Mouse (Mus musculus) midbrain, embryonic 11.5 days (tissue): ENCODE measurements around the gene Fndc11. TPM values are rescaled to one million over a fixed set of nuclear protein-coding genes. Genes with fewer than 3 reads are reported as not detected.

Source experiments
- ATAC-seq: fragments of 200-750 bp; cut with Nextera tagmentation; 2 replicates; pipeline ENCODE4 v1.8.0; 2017; ENCODE audit warnings: moderate TSS enrichment, moderate library complexity; ENCODE audit not compliant: low FRiP score
- DNase-seq: peaks from one replicate; pipeline ENCODE4 v3.0.0; 2015; ENCODE audit warnings: low spot score; ENCODE audit errors: missing footprints
- H3K27ac ChIP-seq: fragments of 300-500 bp; sonication (generic); 2 replicates; pipeline ENCODE4 v1.5.1; 2014; ENCODE audit warnings: low read depth, low read length
- H3K27me3 ChIP-seq: fragments of 300-500 bp; sonication (generic); 2 replicates; pipeline ENCODE4 v1.6.1; 2014; ENCODE audit warnings: mild to moderate bottlenecking, low read length, moderate library complexity, mixed read lengths; ENCODE audit not compliant: control insufficient read depth, insufficient read depth
- H3K36me3 ChIP-seq: fragments of 300-500 bp; sonication (generic); 2 replicates; pipeline ENCODE4 v1.6.1; 2014; ENCODE audit warnings: mild to moderate bottlenecking, low read length, moderate library complexity, mixed read lengths; ENCODE audit not compliant: control insufficient read depth, insufficient read depth
- H3K4me1 ChIP-seq: fragments of 300-500 bp; sonication (generic); 2 replicates; pipeline ENCODE4 v1.6.1; 2014; ENCODE audit warnings: low read length; ENCODE audit not compliant: control insufficient read depth, insufficient read depth
- H3K4me2 ChIP-seq: fragments of 300-500 bp; sonication (generic); 2 replicates; pipeline ENCODE4 v1.6.1; 2014; ENCODE audit warnings: mild to moderate bottlenecking, moderate library complexity
- H3K4me3 ChIP-seq: fragments of 300-500 bp; sonication (generic); 2 replicates; pipeline ENCODE4 v1.5.1; 2014; ENCODE audit warnings: low read depth, low read length
- H3K9ac ChIP-seq: fragments of 300-500 bp; sonication (generic); 2 replicates; pipeline ENCODE4 v1.6.1; 2014; ENCODE audit warnings: low read length
- H3K9me3 ChIP-seq: fragments of 300-500 bp; sonication (generic); 2 replicates; pipeline ENCODE4 v1.6.1; 2016; ENCODE audit warnings: low read length; ENCODE audit not compliant: control insufficient read depth
- WGBS: fragments of 180-500 bp; shearing (Covaris S2); extraction: QIAGEN DNeasy Blood & Tissue Kit; methylation state at CpG from one replicate; pipeline ENCODE4 v1.1.7; 2014; 5-methylcytosine and 5-hydroxymethylcytosine counted together
- polyA plus RNA-seq: library from polyadenylated mRNA; unstranded; fragments of >200 nt; fragmentation: Nextera tagmentation; extraction: Ambion mirVana; gene quantifications from 2 replicates; pipeline ENCODE4 v1.2.1, GENCODE M21; 2014

Fndc11 gene
- polyA plus RNA-seq, result 0.15 TPM in 2 replicates

GRCm38 (mm10) chr2:181219538-181220216 is at the start of gene Fndc11:
TSS of gene Fndc11 (plus strand) at chr2:181220013.
- Histone ChIP-seq H3K27me3 (no peaks in the 10 kb centered on the region), H3K9me3 (no peaks in the 10 kb centered on the region), H3K9ac (peak within 1 kb of the TSS; percentile 28; the same call in 1 of the 2 replicates), H3K4me1 (peaks cover 9% of the 10 kb centered on the region), H3K4me3 (peak within 1 kb of the TSS; percentile 30), H3K4me2 (peak within 1 kb of the TSS; percentile 51), H3K36me3 (no peaks in the 10 kb centered on the region), H3K27ac (no peak within 1 kb of the TSS)
- peak; percentile 93 for DNase-seq
- peak; percentile 90 for ATAC-seq
- WGBS, result 7% methylated on average over 25 of the region's 25 CpGs

GRCm38 (mm10) chr2:181174646-181175045 is 45.2 kb upstream of the Fndc11 start:
- no peaks in the 10 kb centered on the region for H3K4me1 ChIP-seq
- 85% methylated on average over 3 of the region's 3 CpGs for WGBS
- H3K4me3 ChIP-seq, result no peak overlapping the region
- no peaks in the 10 kb centered on the region for H3K27me3 ChIP-seq
- H3K4me2 ChIP-seq, result no peak overlapping the region
- H3K27ac ChIP-seq, result no peak overlapping the region
- ATAC-seq (no peak), DNase-seq (no peak)
- H3K36me3 ChIP-seq, result no peaks in the 10 kb centered on the region
- H3K9me3 ChIP-seq, result no peaks in the 10 kb centered on the region; the same call in 1 of the 2 replicates
- no peak overlapping the region for H3K9ac ChIP-seq

GRCm38 (mm10) chr2:181178015-181178414 is 41.8 kb upstream of the Fndc11 start:
- 79% methylated on average over 3 of the region's 3 CpGs for WGBS
- no peak overlapping the region for H3K4me2 ChIP-seq
- no peak for DNase-seq
- no peak for ATAC-seq
- no peak overlapping the region for H3K9ac ChIP-seq
- H3K27me3 ChIP-seq, result no peaks in the 10 kb centered on the region
- H3K27ac ChIP-seq, result no peak overlapping the region
- H3K9me3 ChIP-seq, result no peaks in the 10 kb centered on the region
- no peak overlapping the region for H3K4me3 ChIP-seq
- no peaks in the 10 kb centered on the region for H3K4me1 ChIP-seq
- H3K36me3 ChIP-seq, result no peaks in the 10 kb centered on the region

- H3K4me1 ChIP-seq, result no peaks in the 10 kb centered on the region
- H3K36me3 ChIP-seq, result no peaks in the 10 kb centered on the region
- no peak for DNase-seq
- H3K9ac ChIP-seq, result no peak overlapping the region
- 87% methylated on average over 5 of the region's 5 CpGs for WGBS
- H3K27ac ChIP-seq, result no peak overlapping the region
- no peak overlapping the region for H3K4me2 ChIP-seq
- no peaks in the 10 kb centered on the region for H3K9me3 ChIP-seq
- no peaks in the 10 kb centered on the region for H3K27me3 ChIP-seq
- no peak for ATAC-seq
- H3K4me3 ChIP-seq, result no peak overlapping the region
Observed at GRCm38 (mm10) chr2:181178471-181178870, 41.3 kb upstream of the Fndc11 start.

- 84% methylated on average over 6 of the region's 6 CpGs for WGBS
- Histone ChIP-seq H3K9me3 (no peaks in the 10 kb centered on the region), H3K4me2 (no peak overlapping the region), H3K4me3 (no peak overlapping the region), H3K27me3 (no peaks in the 10 kb centered on the region), H3K9ac (no peak overlapping the region), H3K36me3 (no peaks in the 10 kb centered on the region), H3K4me1 (no peaks in the 10 kb centered on the region), H3K27ac (no peak overlapping the region)
- no peak for DNase-seq
- ATAC-seq, result no peak
Observed at GRCm38 (mm10) chr2:181180898-181181297, 38.9 kb upstream of the Fndc11 start.

- H3K27ac ChIP-seq, result peak overlapping the region; percentile 96
- peak overlapping the region; percentile 75 for H3K4me2 ChIP-seq
- no peaks in the 10 kb centered on the region for H3K9me3 ChIP-seq
- WGBS, result under 1% methylated on average over 14 of the region's 14 CpGs
- no peaks in the 10 kb centered on the region for H3K27me3 ChIP-seq
- H3K4me3 ChIP-seq, result peak overlapping the region; percentile 66
- H3K9ac ChIP-seq, result peak overlapping the region; percentile 97
- no peaks in the 10 kb centered on the region; the same call in 1 of the 2 replicates for H3K36me3 ChIP-seq
- peaks cover 6% of the 10 kb centered on the region for H3K4me1 ChIP-seq
- ATAC-seq (peak; percentile 87), DNase-seq (no peak)
Observed at GRCm38 (mm10) chr2:181186635-181187034, 33.2 kb upstream of the Fndc11 start.

- peak within 1 kb of the TSS; percentile 96 for H3K27ac ChIP-seq
- under 1% methylated on average over 61 of the region's 64 CpGs for WGBS
- DNase-seq, result peak; percentile 98
- peaks cover 6% of the 10 kb centered on the region for H3K4me1 ChIP-seq
- H3K27me3 ChIP-seq, result no peaks in the 10 kb centered on the region
- H3K4me3 ChIP-seq, result peak within 1 kb of the TSS; percentile 66
- H3K36me3 ChIP-seq, result no peaks in the 10 kb centered on the region; the same call in 1 of the 2 replicates
- peak within 1 kb of the TSS; percentile 97 for H3K9ac ChIP-seq
- H3K9me3 ChIP-seq, result no peaks in the 10 kb centered on the region
- peak; percentile 87 for ATAC-seq
- peak within 1 kb of the TSS; percentile 75 for H3K4me2 ChIP-seq
Observed at GRCm38 (mm10) chr2:181187121-181188000, 32.5 kb upstream of the Fndc11 start, which contains the start of gene Ppdpf. TSS of gene Ppdpf (plus strand) at chr2:181187247.

- Histone ChIP-seq H3K27ac (no peak overlapping the region), H3K4me1 (peaks cover 6% of the 10 kb centered on the region), H3K9me3 (no peaks in the 10 kb centered on the region), H3K27me3 (no peaks in the 10 kb centered on the region), H3K4me3 (peak overlapping the region; percentile 66), H3K36me3 (no peaks in the 10 kb centered on the region; the same call in 1 of the 2 replicates), H3K9ac (peak overlapping the region; percentile 48), H3K4me2 (peak overlapping the region; percentile 75)
- 73% methylated on average over 2 of the region's 2 CpGs for WGBS
- DNase-seq, result no peak
- ATAC-seq, result no peak
Observed at GRCm38 (mm10) chr2:181188681-181189080, 31.1 kb upstream of the Fndc11 start.

- H3K27ac ChIP-seq, result no peak overlapping the region
- H3K9me3 ChIP-seq, result no peaks in the 10 kb centered on the region
- no peak overlapping the region for H3K4me3 ChIP-seq
- H3K27me3 ChIP-seq, result no peaks in the 10 kb centered on the region
- DNase-seq, result no peak
- peaks cover 6% of the 10 kb centered on the region for H3K4me1 ChIP-seq
- no peak overlapping the region for H3K4me2 ChIP-seq
- ATAC-seq, result no peak
- H3K9ac ChIP-seq, result no peak overlapping the region
- WGBS, result 98% methylated on average over 1 of the region's 1 CpGs
- H3K36me3 ChIP-seq, result no peaks in the 10 kb centered on the region; the same call in 1 of the 2 replicates
Observed at GRCm38 (mm10) chr2:181189321-181189720, 30.5 kb upstream of the Fndc11 start.
